Mouse (Mus musculus): ENCODE results near the gene Gad1. TPM values are rescaled to one million over a fixed set of nuclear protein-coding genes. Genes with fewer than 3 reads are reported as not detected.
"Not testable (repeated sequence)": the region's sequence is repeated elsewhere in the genome, so short reads cannot be mapped to it uniquely, and the experiment has no call there.

The Gad1 gene
- polyA plus RNA-seq (2015; fragmentation: Nextera tagmentation; extraction: Ambion mirVana), result 49.7 and 49.8 TPM in 2 replicates

DNA sequence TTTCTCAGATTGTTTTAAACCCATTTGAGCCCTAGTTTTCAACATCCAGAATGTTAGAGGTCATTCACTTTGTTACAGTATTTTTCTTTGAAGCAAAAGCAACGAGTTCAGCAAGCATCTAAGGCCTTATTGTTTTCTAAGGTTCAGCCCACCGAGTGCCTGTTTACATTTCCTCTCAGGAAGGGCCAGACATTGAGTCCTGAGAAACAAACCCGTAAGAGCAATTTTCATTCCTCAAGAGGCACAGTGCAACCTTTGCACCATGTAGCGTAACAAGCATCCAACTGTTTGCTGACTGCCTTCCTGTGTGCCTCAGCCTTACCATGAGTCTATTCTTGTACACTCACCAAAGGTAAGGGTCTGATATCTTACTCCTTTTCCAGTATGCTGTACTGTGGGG is at the start of gene Gad1:
Gene Gad1 (plus strand): TSS at position 301 of the 400 bp plus-strand sequence.
- ATAC-seq (ENCODE audit: low FRiP score), result no peak
- H3K27ac ChIP-seq, result no peak within 1 kb of the TSS

GRCm38 (mm10) chr2:70503436-70503835 is 49.4 kb upstream of the Gad1 start:
- peaks cover 23% of the 10 kb centered on the region for H3K27me3 ChIP-seq
- whole genome bisulfite sequencing, result 87% methylated on average over 10 of the region's 10 CpGs
- no peak overlapping the region for H3K9ac ChIP-seq
- no peaks in the 10 kb centered on the region for H3K9me3 ChIP-seq
- peaks cover under 1% of the 10 kb centered on the region for H3K4me1 ChIP-seq (replicated peaks)
- ATAC-seq (ENCODE audit: low FRiP score), result no peak
- H3K27ac ChIP-seq, result no peak overlapping the region
- no peaks in the 10 kb centered on the region for H3K36me3 ChIP-seq
- H3K4me2 ChIP-seq, result no peak overlapping the region
- H3K4me3 ChIP-seq, result no peak overlapping the region

More for the DNA sequence above, at the start of gene Gad1:
- Histone ChIP-seq H3K27me3 (0 out of 2 replicates have a peak, but pooled peaks cover 5% of the 10 kb centered on the region), H3K4me3 (no peak within 1 kb of the TSS), H3K4me2 (no peak within 1 kb of the TSS), H3K4me1 (replicated peaks) (peaks cover 4% of the 10 kb centered on the region; the same call in 1 of the 2 replicates), H3K9ac (no peak within 1 kb of the TSS), H3K9me3 (no peaks in the 10 kb centered on the region), H3K36me3 (no peaks in the 10 kb centered on the region)
- 67% methylated on average over 4 of the region's 4 CpGs for WGBS

GRCm38 (mm10) chr2:70505229-70505628 is 47.6 kb upstream of the Gad1 start:
- ATAC-seq (ENCODE audit: low FRiP score), result no peak
- Histone ChIP-seq H3K36me3 (no peaks in the 10 kb centered on the region), H3K27ac (no peak overlapping the region), H3K27me3 (peaks cover 21% of the 10 kb centered on the region), H3K4me2 (no peak overlapping the region), H3K4me1 (replicated peaks) (peaks cover 6% of the 10 kb centered on the region), H3K4me3 (no peak overlapping the region), H3K9me3 (no peaks in the 10 kb centered on the region), H3K9ac (no peak overlapping the region)
- WGBS, result 36% methylated on average over 1 of the region's 1 CpGs

DNA sequence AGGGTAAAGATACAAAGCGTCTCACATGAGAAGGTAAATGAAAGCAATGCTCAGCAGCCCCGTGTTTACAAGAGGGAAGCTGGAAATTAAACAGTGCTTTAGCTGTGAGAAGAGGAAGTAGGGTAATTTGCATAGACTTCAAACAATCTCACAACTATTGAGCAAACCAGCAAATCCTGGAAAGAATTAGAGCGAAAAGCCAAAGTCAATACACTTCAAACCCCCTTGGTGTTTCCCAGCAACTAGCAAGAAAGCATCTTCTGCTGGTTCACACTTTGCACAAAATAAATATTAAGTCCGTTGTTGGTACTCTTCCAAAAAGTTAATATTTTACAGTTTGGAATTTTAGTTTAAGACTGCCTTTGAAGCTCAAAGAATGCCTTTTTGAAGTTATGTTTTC is 47.0 kb upstream of the Gad1 start:
- WGBS, result 40% methylated on average over 4 of the region's 4 CpGs
- H3K27me3 ChIP-seq, result peaks cover 17% of the 10 kb centered on the region
- no peak for ATAC-seq (ENCODE audit: low FRiP score)
- no peak overlapping the region for H3K9ac ChIP-seq
- H3K27ac ChIP-seq, result peak overlapping the region; percentile 35; the same call in 1 of the 2 replicates
- no peak overlapping the region for H3K4me3 ChIP-seq
- H3K4me1 ChIP-seq (replicated peaks), result peaks cover 6% of the 10 kb centered on the region
- H3K36me3 ChIP-seq, result no peaks in the 10 kb centered on the region
- H3K4me2 ChIP-seq, result no peak overlapping the region
- no peaks in the 10 kb centered on the region for H3K9me3 ChIP-seq

- Histone ChIP-seq H3K9ac (no peak overlapping the region), H3K27ac (no peak overlapping the region), H3K4me1 (replicated peaks) (peaks cover 6% of the 10 kb centered on the region), H3K36me3 (no peaks in the 10 kb centered on the region), H3K27me3 (peaks cover 17% of the 10 kb centered on the region), H3K4me3 (no peak overlapping the region), H3K9me3 (no peaks in the 10 kb centered on the region), H3K4me2 (no peak overlapping the region)
- ATAC-seq (ENCODE audit: low FRiP score), result no peak
- WGBS, result 68% methylated on average over 2 of the region's 2 CpGs
Observed at GRCm38 (mm10) chr2:70506372-70506771, 46.5 kb upstream of the Gad1 start.

- H3K9ac ChIP-seq, result peak within 1 kb of the TSS; percentile 67
- H3K36me3 ChIP-seq, result no peaks in the 10 kb centered on the region
- no peak within 1 kb of the TSS for H3K27ac ChIP-seq
- peak; percentile 33 for ATAC-seq (ENCODE audit: low FRiP score)
- peaks cover 17% of the 10 kb centered on the region for H3K27me3 ChIP-seq
- peak within 1 kb of the TSS; percentile 54 for H3K4me3 ChIP-seq
- 14% methylated on average over 10 of the region's 10 CpGs for WGBS
- H3K9me3 ChIP-seq, result no peaks in the 10 kb centered on the region
- H3K4me2 ChIP-seq, result peak within 1 kb of the TSS; percentile 90
- peaks cover 6% of the 10 kb centered on the region for H3K4me1 ChIP-seq (replicated peaks)
Observed at GRCm38 (mm10) chr2:70508496-70508895, 44.4 kb upstream of the Gad1 start, which contains the start of gene Erich2. Gene Erich2 (plus strand): TSS chr2:70508819.

DNA sequence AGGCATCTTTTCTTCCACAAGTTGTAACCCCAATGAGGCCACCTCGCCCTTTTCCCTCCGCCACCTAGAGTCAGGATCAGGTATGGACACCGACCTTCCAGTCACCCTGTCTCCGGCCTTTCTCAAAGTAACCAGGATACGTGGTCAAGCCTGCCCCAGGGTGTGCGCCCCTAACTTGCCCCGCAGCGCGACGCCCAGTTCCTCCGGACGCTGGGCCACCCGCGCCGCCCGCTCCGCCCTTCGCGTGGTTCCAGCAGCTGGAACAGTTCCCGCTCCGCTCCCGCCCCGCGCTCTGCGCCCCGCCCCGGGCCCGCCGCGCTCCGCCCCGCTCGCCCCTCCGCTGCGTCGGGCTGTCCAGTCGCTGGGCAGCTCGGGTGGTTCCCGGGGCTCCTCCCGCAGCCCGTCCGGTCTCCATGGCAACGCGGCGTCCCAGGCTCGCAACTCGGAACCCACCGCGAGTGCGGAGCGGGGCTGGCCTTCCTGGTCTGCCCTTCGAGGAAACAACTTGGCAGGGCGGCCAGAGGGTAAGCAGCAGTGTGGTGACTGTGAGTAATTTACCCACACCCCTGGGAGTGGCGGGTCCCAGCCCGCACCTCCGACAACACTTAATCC is 43.7 kb upstream of the Gad1 start:
- H3K9ac ChIP-seq, result peak overlapping the region; percentile 67
- H3K27ac ChIP-seq, result no peak overlapping the region
- peak overlapping the region; percentile 54 for H3K4me3 ChIP-seq
- peaks cover 6% of the 10 kb centered on the region for H3K4me1 ChIP-seq (replicated peaks)
- under 1% methylated on average over 41 of the region's 56 CpGs for WGBS
- ATAC-seq (ENCODE audit: low FRiP score), result peak; percentile 96
- H3K4me2 ChIP-seq, result peak overlapping the region; percentile 90
- peaks cover 17% of the 10 kb centered on the region for H3K27me3 ChIP-seq
- no peaks in the 10 kb centered on the region for H3K36me3 ChIP-seq
- H3K9me3 ChIP-seq, result no peaks in the 10 kb centered on the region

DNA sequence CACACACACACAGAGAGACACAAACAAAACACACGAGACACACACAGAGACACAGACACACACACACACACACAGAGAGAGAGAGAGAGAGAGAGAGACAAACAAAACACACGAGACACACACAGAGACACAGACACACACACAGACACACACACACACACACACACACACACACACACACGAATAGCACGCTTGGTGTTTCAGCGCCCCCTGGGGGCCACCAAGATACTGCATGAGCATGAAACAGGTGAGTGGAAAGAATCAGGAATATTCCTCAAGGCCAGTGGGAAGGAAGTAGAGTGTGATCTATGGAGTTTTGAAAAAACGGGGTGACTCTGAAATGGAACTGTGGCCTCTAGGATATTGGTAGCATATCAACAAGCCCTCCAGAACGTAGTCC is 14.6 kb upstream of the Gad1 start:
- not testable (repeated sequence) for H3K4me1 ChIP-seq (replicated peaks); H3K27me3 ChIP-seq; H3K4me3 ChIP-seq; H3K4me2 ChIP-seq; H3K9ac ChIP-seq; H3K36me3 ChIP-seq; ATAC-seq (ENCODE audit: low FRiP score); H3K27ac ChIP-seq; H3K9me3 ChIP-seq
- WGBS, result 48% methylated on average over 7 of the region's 7 CpGs

- no peaks in the 10 kb centered on the region for H3K36me3 ChIP-seq
- no peak overlapping the region for H3K9ac ChIP-seq
- H3K9me3 ChIP-seq, result no peaks in the 10 kb centered on the region; the same call in 1 of the 2 replicates
- 61% methylated on average over 6 of the region's 6 CpGs for WGBS
- H3K4me2 ChIP-seq, result no peak overlapping the region
- no peak overlapping the region for H3K27ac ChIP-seq
- no peak for ATAC-seq (ENCODE audit: low FRiP score)
- no peaks in the 10 kb centered on the region for H3K4me1 ChIP-seq (replicated peaks)
- H3K4me3 ChIP-seq, result no peak overlapping the region
- no peaks in the 10 kb centered on the region for H3K27me3 ChIP-seq
Observed at GRCm38 (mm10) chr2:70550671-70551070, 2.2 kb upstream of the Gad1 start.

GRCm38 (mm10) chr2:70551446-70551845 is 1.4 kb upstream of the Gad1 start:
- H3K27me3 ChIP-seq, result 0 out of 2 replicates have a peak, but pooled peaks cover 3% of the 10 kb centered on the region
- no peak overlapping the region for H3K4me3 ChIP-seq
- H3K9ac ChIP-seq, result no peak overlapping the region
- H3K9me3 ChIP-seq, result no peaks in the 10 kb centered on the region
- no peak for ATAC-seq (ENCODE audit: low FRiP score)
- H3K27ac ChIP-seq, result no peak overlapping the region
- H3K36me3 ChIP-seq, result no peaks in the 10 kb centered on the region
- H3K4me2 ChIP-seq, result no peak overlapping the region
- 88% methylated on average over 2 of the region's 2 CpGs for WGBS
- H3K4me1 ChIP-seq (replicated peaks), result no peaks in the 10 kb centered on the region

GRCm38 (mm10) chr2:70552067-70552598 is 739 bp upstream of the Gad1 start:
- WGBS, result 86% methylated on average over 15 of the region's 15 CpGs
- Histone ChIP-seq H3K4me3 (no peak overlapping the region), H3K4me2 (no peak overlapping the region), H3K9me3 (no peaks in the 10 kb centered on the region), H3K36me3 (no peaks in the 10 kb centered on the region), H3K9ac (no peak overlapping the region), H3K4me1 (replicated peaks) (no peaks in the 10 kb centered on the region), H3K27ac (no peak overlapping the region), H3K27me3 (0 out of 2 replicates have a peak, but pooled peaks cover 5% of the 10 kb centered on the region)
- no peak for ATAC-seq (ENCODE audit: low FRiP score)

DNA sequence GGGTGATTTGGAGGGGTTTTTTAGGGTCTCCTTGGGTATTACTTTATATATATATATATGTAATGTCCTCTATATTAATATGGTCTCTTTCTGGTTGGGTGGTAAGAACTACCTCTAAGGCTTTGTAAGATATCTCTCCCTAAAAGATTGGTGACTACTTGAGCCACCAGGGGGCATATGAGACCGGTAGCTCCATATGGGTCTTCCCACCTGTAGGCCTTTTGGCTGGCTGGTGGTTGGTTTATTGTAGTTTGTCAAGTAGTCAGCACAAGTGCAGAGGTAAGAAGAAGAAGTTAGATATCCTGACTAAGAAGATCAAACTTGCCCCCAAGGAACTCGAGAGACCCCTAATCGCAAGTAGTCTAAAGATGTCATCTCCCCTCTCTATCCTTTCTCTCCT is 954 bp downstream of the Gad1 start:
- WGBS, result 77% methylated on average over 3 of the region's 3 CpGs
- H3K27ac ChIP-seq, result no peak overlapping the region
- peaks cover 6% of the 10 kb centered on the region for H3K27me3 ChIP-seq

More for the DNA sequence above, 954 bp downstream of the Gad1 start:
- Histone ChIP-seq H3K4me2 (no peak overlapping the region), H3K9me3 (no peaks in the 10 kb centered on the region), H3K4me1 (replicated peaks) (peaks cover 6% of the 10 kb centered on the region; the same call in 1 of the 2 replicates), H3K9ac (no peak overlapping the region), H3K36me3 (no peaks in the 10 kb centered on the region), H3K4me3 (no peak overlapping the region)
- ATAC-seq (ENCODE audit: low FRiP score), result no peak
